Mouse (Mus musculus) frontal cortex, postnatal 10 days (tissue): ENCODE results near the gene Lsm11.
A peak's percentile ranks its signal among the peaks of the same experiment; 100 is the strongest.

Experiments
- DNase-seq, 2 experiments: peaks; one replicate each; pipeline ENCODE4 v3.0.0; 2022; ENCODE audit warnings: low spot score in 2 of 2, mixed read lengths in 1 of 2

Lsm11 gene

GRCm38 (mm10) chr11:45944643-45945156 is at the start of gene Lsm11:
TSS of gene Lsm11 (minus strand) at chr11:45944935.
- DNase-seq, result peak; percentile 84 to 96

- DNase-seq, result no peak
These were observed 47.4 kb upstream of the Lsm11 start for GRCm38 (mm10) chr11:45992087-45992486.

- DNase-seq, result no peak
These were observed 46.9 kb upstream of the Lsm11 start for GRCm38 (mm10) chr11:45991604-45992003.

- no peak for DNase-seq
These were observed 36.1 kb upstream of the Lsm11 start for GRCm38 (mm10) chr11:45980893-45981253.

- DNase-seq, result peak; percentile 48 to 51
These were observed 35.5 kb upstream of the Lsm11 start, which contains the start of gene Sox30 for GRCm38 (mm10) chr11:45979946-45980892. TSS of gene Sox30 (plus strand) at chr11:45980310.

GRCm38 (mm10) chr11:45976061-45976460 is 31.3 kb upstream of the Lsm11 start:
- no peak for DNase-seq

GRCm38 (mm10) chr11:45974466-45974865 is 29.7 kb upstream of the Lsm11 start:
- no peak for DNase-seq

GRCm38 (mm10) chr11:45973635-45974034 is 28.9 kb upstream of the Lsm11 start:
- no peak for DNase-seq

GRCm38 (mm10) chr11:45968466-45968865 is 23.7 kb upstream of the Lsm11 start:
- DNase-seq, result no peak

GRCm38 (mm10) chr11:45966896-45967295 is 22.2 kb upstream of the Lsm11 start:
- DNase-seq, result no peak

- no peak for DNase-seq
These were observed 15.3 kb upstream of the Lsm11 start for GRCm38 (mm10) chr11:45960003-45960402.

- no peak for DNase-seq
These were observed 14.9 kb upstream of the Lsm11 start for GRCm38 (mm10) chr11:45959598-45959997.

- DNase-seq, result peak; percentile 82 to 87
These were observed 10.4 kb upstream of the Lsm11 start, which contains the start of gene Thg1l for GRCm38 (mm10) chr11:45955127-45955627. TSS of gene Thg1l (minus strand) at chr11:45955494.

- no peak for DNase-seq
These were observed 2.8 kb upstream of the Lsm11 start for GRCm38 (mm10) chr11:45947491-45947890.

GRCm38 (mm10) chr11:45946796-45947195 is 2.1 kb upstream of the Lsm11 start:
- DNase-seq, result no peak

- no peak for DNase-seq
These were observed 668 bp downstream of the Lsm11 start for GRCm38 (mm10) chr11:45943891-45944642.

- peak; percentile 26 to 40 for DNase-seq
These were observed 1.5 kb downstream of the Lsm11 start for GRCm38 (mm10) chr11:45943108-45943705.

- no peak for DNase-seq
These were observed 2.5 kb downstream of the Lsm11 start for GRCm38 (mm10) chr11:45942281-45942680.

GRCm38 (mm10) chr11:45938917-45939316 is 5.8 kb downstream of the Lsm11 start:
- DNase-seq, result no peak

- DNase-seq, result no peak
These were observed 7.3 kb downstream of the Lsm11 start for GRCm38 (mm10) chr11:45937478-45937877.

- DNase-seq, result no peak
These were observed 12.0 kb downstream of the Lsm11 start for GRCm38 (mm10) chr11:45932771-45933170.

- DNase-seq, result no peak
These were observed 15.2 kb downstream of the Lsm11 start for GRCm38 (mm10) chr11:45929541-45929940.
